Mouse (Mus musculus) megakaryocyte, embryonic 14.5 days (primary cell): Measurements from ENCODE around the gene Gfpt2.

Experiments
- FLI1 ChIP-seq: IDR thresholded peaks from 2 replicates; pipeline ENCODE4 v1.6.1; 2012; ENCODE audit warnings: low read length, inconsistent platforms, mixed read lengths
- GATA1 ChIP-seq: IDR thresholded peaks from 3 replicates; pipeline ENCODE4 v1.6.1; 2012; ENCODE audit warnings: mixed read lengths, low read length, inconsistent platforms, borderline replicate concordance

DNA sequence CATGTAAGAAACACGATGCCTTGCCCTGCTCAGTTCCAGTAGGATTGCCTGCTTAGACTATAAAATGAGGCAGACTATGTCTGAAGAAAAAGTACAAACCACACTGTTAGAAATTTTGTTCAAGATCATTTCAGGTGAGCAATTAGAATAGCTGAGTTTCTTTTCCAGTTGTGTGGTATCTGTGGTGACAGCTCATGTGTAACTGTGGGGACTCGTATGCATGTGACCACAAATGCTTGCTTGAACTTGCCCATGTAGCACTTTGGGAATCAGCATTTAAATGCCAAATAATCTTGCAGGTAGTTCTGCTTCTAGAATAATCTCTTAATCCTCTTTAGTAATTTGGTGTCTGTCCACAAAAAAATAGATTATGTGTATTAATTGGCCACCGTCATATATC, 89.4 kb downstream of the Gfpt2 start:
- TF ChIP-seq GATA1 (no peak), FLI1 (no peak)
